Mouse (Mus musculus): ENCODE measurements around the gene Prkd1. TPM values are rescaled to one million over a fixed set of nuclear protein-coding genes. Genes with fewer than 3 reads are reported as not detected.
"Not testable (repeated sequence)": the region's sequence is repeated elsewhere in the genome, so short reads cannot be mapped to it uniquely, and the experiment has no call there.

Prkd1 gene
- 1 to 10 TPM; 7.1 to 8.5 TPM for total RNA-seq (2021)

DNA sequence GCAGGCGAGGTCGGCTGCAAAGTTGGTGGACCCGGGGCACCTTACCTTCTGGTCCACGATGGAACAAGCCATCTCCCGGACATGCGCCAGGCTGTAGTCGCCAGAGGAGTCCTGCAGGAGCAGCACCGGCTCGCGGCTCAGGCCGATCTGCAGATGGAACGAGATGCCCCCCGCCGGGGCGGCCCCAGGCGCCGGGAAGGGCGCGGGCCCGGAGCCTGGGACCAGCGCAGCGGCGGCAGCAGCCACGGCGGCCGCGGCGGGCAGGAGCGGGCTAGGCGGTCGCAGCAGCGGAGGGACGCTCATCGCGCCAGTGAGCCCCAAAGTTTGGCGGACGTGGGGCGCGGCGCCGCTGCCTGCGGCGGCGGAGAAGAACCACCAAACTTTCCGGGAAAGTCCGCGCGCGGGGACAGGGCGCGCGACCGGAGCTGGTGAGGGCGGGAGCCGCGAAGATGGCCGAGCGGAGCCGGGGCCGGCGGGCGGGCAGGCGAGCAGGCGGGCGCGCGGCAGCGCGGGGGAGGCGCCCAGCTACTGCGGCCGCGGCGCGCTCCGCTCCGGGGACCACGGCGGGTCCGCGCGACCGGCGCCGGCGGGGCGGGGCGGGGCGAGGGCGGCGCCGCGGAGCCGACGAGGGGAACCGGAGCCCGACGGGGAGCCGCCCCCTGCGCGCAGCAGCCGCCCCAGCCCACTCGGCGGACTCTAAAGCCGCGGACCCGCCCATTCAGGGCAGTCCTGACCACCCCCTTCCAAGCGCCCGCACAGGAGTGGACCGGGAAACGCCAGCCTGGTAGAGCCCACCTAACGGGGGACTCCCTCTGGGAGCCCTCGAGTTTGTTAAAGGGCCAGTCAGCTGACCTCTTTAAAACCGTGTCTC, at the start of gene Prkd1:
TSS of gene Prkd1 (minus strand) at position 428 of the 871 bp plus-strand sequence.
- DNase-seq = peak; percentile 70 to 75
- intact Hi-C loops (cut with DNase I) = loop anchor here (5.0 kb wide), 1 partner anchor 142 kb away; no protein-coding TSS in a partner anchor

DNA sequence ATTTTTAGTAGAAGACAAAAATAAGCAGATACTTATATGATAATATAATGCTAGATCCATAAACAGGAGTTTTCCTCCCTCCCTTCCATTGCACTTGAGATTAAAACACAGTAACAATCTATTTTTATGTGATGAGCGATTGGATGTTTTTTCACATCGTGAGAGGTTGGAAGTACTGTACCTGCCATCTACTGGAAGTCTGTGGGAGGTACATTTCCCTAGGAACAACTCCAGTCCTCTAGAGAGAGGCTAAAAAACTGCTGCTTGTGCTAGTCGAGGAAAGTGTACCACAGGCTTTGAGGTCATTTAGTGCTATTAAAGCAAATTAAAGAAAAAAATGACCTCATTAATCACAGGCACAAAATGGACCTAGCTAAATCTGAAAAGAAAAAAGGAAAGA, 48.6 kb upstream of the Prkd1 start:
- DNase-seq = peak; percentile 36 to 48
- intact Hi-C loops (cut with DNase I) = loop anchor here (2.0 to 10.0 kb wide), 3 partner anchors 247 to 1325 kb away; no protein-coding TSS in a partner anchor

DNA sequence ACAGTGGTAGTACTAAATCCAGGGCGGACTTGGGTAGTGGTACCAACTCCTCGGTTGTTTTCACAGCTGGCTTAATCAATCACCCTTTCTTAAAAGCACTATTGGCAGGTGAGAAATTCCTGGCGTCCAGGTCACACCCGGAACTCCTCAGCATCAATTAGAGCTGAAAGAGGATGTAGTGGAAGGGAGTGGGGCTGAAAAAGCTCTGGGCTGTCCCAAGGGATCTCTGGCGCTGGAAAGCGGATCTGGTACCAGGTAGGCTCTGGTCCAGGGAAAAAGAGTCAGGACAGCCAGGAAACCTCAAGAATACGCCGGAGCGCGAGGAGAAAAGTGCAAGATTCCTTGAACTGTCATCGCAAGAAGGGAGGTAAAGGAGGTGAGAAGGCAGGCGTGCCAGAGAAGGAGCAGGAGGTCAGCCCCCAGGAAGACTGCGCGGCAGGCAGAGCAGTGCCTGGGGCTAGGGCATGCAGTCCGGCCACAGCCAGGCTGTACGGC, 675 bp downstream of the Prkd1 start:
- DNase-seq = no peak
- intact Hi-C loops (cut with DNase I) = loop anchor here (5.0 kb wide), 1 partner anchor 141 kb away; no protein-coding TSS in a partner anchor

DNA sequence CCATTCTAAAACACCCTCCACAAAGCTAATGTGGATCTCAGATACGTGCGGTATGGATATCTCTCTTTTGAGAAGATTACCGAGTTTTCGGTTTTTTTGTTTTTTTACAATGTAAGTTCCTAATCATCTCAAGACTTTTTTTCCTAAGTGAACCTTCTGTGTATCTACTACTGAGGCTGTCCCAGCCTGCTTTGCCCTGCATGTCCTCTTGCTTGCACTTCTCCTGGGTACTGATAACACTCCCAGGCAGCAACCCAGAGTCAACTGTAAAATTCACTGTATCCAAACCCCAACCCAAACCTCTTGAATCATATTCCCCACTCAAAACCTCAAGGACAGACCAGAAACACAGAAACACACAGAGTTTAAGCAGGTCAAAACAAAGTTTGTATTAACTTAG, 2.0 kb downstream of the Prkd1 start:
- DNase-seq = no peak
- intact Hi-C loops (cut with DNase I) = loop anchor here (2.0 to 5.0 kb wide), 2 partner anchors 98 to 140 kb away; no protein-coding TSS in a partner anchor

DNA sequence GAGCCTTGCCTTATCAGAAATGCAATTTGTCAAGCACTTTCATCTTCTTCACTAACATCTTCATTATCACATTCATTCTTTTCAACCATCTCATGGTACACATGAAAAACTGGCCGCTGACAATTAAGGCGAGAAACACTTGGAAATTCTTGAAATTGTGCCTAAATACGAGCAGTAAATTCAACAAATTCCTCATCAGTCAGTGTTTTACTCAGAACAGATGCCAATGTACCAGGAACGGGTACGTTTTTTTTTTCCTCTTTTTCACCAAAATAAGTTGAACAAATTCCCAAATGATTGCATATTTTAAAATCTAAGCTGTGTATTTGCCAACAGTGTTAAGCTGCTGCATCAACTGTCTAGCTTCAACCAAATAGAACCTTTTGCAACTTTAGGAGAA, 6.2 kb downstream of the Prkd1 start:
- no peak for DNase-seq
- intact Hi-C loops (cut with DNase I) = no loop called here

DNA sequence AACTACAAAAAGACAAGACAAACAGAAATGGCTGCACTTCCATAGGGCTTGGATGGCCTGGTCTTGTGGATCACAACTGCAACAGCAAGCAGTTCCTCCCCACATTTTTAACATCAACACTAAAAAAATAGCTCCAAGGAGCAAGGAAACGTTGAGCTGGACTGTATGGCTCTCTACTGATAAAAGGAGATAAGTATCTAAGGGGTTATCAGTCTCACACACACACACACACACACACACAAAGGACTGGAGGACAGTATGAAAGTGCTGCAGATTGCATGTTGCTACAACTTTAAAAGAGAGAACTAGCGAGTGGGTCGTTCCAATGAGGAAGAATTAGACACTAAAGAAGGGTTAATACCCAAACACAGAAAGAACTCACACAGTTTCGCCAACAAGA, 8.7 kb downstream of the Prkd1 start:
- intact Hi-C loops (cut with DNase I) = no loop called here
- DNase-seq = no peak

DNA sequence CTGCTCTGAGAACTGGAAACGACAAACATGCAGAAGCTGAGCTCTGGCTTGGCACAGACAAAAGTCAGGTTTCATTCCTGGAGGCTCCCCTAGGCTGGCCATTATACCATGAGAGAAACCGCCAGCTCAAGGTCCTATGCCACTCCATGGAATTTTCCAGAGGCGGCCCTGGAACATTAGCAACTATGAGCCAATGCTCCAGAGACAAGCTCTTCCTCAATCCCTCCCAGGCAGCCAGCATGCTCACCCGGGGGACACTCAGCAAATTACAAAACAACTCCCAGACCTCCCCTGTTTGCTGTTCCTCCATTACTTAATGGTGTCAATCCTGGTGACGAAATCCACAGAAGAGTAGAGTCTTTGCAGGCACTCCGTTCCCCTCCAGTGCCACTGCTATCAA, 14.5 kb downstream of the Prkd1 start:
- intact Hi-C loops (cut with DNase I) = no loop called here
- DNase-seq = no peak

DNA sequence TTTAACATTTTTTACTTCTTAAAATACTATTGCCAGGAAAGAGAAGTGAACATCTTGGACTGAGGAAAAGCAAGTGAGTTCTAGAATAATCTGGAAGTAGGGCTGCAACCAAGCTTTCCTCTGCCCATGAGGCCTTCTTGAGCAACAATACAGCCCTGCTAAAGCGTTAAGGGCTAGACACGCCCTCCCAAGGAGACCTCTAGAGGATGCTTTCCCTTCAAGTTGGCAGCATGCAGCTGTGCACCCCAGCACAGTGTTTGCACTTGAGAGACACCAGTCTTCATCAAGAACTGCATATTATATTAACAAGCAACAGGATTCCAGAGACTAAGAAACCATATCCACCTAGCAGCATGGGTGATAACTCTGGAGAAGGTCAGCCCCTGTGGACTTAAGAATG, 22.8 kb downstream of the Prkd1 start:
- DNase-seq; intact Hi-C loops (cut with DNase I): not testable (repeated sequence)

DNA sequence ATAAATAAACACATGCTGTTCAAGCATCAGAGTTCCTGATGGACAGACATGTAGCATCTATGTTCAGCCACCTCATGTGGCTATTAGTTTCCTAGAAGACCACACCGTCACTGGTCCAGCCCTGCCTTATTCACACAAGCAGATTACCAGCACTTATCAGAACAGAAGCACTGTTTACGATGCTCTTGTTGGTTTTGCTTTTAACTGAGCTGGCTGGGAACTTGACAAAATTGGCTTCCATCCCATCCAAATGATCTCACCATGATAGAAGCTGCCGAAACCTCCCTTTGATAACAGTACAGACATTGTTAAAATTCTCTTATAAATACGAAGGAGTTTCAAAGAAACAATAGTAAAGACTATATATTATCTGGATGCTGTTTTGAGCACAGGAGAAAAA, 24.7 kb downstream of the Prkd1 start:
- no peak for DNase-seq
- intact Hi-C loops (cut with DNase I) = no loop called here

DNA sequence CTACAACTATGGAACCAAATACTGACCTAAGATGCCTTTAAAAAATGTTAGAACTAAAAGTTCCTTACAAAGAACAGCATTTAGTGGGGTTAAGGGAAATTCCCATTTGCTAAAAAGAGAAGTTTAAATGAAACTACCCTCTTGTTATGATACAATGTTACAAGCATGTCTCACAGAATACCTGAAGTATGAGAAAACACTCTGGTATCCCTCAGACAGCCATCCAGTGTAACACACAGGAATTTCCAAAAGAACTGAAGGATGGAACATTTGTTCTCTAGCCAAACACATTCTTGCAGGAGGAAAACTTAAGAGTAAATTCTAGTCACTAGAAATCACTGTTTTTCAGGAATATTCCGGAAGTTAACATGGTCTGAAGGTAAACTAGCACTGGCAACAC, 33.0 kb downstream of the Prkd1 start:
- no peak for DNase-seq
- intact Hi-C loops (cut with DNase I) = no loop called here

DNA sequence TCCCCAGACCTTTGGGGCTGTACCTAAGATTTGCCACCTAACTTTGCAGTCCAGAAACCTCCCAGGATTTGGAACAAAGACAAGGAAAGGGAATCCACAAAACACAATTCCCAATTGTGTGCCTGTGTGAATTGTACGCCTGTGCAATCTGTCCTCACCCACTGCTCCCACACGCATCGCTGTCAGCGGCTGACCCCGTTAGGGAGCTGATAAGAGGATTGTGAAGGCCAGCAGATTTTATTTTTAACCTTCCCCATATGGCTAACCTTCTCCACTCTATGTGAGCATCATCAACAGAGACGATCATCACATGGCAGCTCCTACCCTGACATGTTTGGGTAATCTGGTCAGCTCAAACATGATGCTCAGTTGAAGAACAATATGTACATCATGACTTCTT, 34.6 kb downstream of the Prkd1 start:
- peak; percentile 31 to 49 for DNase-seq

DNA sequence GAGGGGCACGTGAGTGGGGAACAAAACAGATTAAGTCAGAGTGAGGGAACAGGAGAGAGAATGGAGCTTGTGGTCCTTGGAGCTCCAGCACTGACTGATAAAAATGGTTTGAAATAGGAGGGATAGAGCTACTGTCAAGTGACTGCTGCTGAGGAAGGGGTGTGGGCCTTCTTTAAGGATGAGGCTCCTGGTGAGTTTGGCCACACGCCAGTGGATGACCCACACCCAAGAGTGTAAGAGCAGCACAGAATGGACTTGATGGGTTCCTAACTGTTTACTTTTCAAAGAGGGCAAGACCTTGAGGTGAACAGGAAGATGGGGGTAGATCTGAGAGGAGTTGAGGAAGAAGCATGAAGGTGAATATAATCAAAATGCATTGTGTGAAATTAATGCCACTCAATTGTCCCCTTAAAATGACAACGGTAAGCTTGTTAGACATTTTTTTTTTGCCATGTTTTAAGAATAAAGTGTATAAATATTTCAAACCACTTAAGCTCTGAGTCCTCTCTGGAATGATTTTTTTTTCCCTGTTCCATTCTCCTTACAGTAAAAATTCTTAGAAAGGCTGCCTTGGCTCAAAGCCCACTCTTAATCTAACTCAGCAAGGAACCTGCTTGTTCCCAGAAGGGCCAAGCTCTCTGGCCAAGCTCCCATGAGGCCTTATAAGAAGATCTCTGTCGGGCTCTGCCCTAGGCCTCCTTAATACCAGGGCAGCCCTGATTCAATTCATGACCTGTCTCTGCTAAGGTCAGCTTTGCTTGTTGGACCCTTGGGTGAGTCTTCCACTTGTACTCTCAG, 42.0 kb downstream of the Prkd1 start:
- DNase-seq = no peak
- intact Hi-C loops (cut with DNase I) = no loop called here

More for the DNA sequence above, 34.6 kb downstream of the Prkd1 start:
- intact Hi-C loops (cut with DNase I) = no loop called here

DNA sequence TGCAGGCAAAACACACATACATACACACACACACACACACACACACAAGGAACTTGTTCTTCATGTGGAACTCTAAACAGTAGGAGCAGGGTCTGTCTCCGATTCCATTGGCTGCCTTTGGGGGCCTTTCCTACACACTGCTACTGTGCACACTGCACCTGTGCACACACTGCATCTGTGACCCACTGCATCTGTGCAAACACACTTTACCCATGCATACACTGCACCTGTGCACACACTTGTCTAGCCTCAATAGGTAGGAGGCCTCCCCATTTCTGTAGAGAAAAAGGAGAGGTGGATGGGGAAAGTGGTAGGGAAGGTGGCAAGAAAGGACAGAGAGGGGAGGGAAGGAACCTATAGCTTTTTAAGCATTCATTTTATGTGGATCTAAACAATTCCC, 49.5 kb downstream of the Prkd1 start:
- intact Hi-C loops (cut with DNase I) = no loop called here

DNA sequence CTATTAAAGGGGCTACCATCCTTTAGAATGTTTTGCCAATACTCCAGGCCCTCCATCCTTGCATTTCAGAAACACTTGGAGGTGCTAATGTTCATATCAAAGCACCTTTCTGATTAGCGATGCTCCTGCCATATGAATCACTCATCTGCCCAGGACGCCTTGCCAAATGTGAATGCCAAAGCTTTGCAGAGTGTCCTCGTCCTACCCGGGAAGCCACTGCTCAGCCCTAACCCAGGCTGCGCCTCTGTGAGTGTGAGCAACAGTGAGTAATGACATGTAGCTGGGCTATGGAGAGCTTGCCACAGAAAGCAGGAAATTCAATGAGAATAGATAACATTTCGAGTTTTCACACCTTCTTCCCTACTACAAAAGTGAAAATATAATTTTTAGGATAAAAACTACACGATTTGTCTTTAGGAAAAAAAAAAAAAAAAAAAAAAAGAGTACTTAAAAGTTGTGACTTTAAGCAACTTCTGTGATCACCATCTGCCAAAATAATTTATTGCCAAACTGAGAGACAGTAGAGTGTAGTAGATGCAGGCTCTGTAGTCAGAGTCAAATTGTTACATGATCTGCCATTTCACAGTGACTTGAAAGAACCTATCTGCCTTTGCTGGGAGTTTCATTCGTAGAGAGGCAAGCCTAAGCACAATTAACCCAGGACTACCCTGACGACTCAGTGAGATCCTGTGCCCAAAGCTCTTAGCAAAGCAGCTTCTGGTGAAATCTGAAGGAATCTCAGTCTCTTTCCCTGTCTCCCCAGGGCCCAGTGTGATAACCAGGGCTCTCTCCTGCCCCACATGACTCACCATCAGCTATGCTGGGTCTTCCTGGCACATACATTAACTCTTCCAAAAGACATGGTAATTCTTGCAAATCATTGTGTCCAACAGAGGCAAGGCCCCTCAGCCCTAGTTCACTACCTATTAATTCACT, 50.6 kb downstream of the Prkd1 start:
- DNase-seq = peak; percentile 14 to 18

More for the DNA sequence above, 49.5 kb downstream of the Prkd1 start:
- no peak for DNase-seq

DNA sequence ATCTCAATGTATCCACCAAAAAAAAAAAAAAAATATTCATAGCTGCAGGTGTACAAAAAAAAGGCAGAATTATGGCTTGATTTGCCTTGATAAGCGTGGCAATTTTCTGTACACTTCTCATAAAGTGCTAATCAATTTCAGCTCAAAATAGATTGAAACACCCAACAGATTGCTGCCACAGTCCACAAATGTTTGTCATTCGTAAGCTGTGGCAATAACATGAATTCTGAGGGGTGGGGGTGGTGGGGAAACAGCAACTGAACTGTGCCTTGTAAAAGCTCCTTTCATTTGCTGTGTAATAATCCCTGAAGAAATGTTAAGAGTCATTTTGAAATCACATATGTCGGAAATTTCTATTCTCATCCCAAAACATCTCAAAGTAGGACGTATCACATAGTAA, 51.4 kb downstream of the Prkd1 start:
- intact Hi-C loops (cut with DNase I) = no loop called here
- no peak for DNase-seq

More for the DNA sequence above, 50.6 kb downstream of the Prkd1 start:
- intact Hi-C loops (cut with DNase I) = no loop called here

DNA sequence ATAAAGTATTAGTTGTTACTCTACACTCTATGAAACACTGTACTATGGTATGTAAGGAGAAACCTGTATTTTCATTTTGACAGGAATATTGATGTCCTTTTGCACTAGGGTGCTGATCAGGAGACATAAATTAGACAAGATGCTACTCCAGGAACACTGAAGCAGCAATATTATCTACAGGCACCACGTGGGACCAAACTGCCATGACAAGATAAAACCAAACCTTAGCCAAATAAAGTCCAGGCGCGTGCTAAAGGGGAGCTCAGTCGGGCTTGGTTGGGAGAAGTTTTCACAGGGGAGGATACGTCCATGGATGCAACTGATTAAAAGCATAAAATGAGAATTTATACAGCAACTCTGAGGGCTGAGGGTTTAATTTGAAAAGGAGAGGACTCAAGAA, 53.1 kb downstream of the Prkd1 start:
- no peak for DNase-seq
- intact Hi-C loops (cut with DNase I) = no loop called here

DNA sequence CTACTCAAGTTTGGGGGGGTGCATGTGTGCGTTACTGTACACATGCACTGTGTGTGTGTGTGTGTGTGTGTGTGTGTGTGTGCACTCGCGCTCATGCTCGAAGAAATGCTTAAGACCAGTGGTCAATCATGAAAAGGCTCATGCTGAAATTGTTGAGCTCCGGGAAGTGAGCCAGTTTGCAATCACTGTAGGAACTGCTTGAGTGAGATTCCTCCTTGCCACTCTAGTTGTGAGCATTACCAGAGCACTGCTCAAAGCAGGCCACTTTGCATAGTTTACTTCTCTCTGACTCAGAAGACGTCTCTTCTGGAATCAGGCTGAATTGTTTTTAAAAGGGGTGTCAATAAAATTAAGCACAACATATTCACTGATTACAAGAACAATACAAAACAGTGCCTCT, 54.4 kb downstream of the Prkd1 start:
- intact Hi-C loops (cut with DNase I) = no loop called here
- DNase-seq = peak; percentile 20 to 23

DNA sequence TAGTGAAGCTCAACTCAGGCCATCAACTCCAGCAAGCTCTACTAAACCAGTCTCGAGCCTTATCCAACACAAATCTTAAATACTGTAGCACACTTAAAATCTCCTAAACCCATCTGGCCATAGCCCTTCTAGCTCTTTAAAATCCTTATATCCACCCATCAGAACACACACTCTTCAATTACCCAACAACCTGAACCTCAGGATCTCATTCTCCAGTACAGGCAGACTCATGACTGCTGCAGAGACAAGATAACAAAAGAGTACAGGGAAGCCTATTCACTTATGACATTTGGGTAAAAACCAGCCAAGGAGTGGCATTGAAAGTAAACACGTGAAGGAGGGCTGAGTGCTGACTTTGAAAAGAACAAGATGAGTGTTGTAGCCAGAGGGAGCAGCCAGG, 55.4 kb downstream of the Prkd1 start:
- intact Hi-C loops (cut with DNase I) = no loop called here
- no peak for DNase-seq

DNA sequence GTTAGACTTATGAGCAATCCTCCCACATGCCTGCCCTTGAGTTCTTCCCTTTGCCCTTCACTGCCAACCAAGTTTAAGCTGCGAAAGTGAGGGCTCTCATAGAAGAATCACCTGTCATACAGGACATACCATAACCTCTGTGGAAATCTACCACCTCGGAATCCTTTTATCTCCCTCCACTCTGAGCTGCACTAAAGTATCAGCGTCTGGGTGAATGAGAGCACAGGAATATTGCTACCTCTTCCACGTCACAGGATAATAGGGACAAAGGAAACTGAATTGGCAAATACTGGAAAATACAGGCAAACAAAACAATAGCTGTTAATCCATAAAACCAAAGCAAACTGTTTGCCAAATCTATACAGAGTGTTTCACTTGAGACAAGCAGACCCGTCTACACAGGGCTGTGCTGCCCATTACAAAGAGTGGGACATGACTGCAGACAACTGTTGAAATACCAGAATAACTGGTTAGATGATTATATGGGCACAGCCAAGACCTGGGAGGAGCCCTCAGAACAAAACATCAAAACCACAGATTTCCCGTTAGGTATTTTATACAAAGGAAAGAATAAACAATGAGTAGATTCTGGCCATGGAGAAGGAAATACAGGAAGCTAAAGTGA, 60.6 kb downstream of the Prkd1 start:
- intact Hi-C loops (cut with DNase I) = no loop called here
- no peak for DNase-seq

DNA sequence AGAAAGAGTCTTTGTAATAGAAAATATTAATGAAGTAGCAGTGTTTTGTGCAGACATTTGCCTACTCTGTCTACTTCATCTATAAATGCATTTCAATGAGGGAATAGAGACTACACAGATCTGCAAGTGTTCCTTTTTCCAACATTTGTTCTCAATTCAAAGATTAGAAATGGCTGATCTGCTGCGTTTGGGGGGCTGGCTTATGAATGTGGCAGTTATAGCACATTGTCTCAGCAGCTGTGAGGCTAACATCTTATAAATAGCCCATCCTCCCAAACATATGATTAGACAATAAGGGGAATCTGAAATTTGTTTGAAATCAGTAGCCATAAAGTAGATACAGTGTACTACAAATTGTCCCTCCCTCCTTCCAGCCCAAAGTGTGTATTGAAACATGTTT, 83.7 kb downstream of the Prkd1 start:
- intact Hi-C loops (cut with DNase I) = no loop called here
- DNase-seq = no peak

All from heart, postnatal 10 days (tissue).